Mouse (Mus musculus): ENCODE measurements around the gene Notum.
A peak's percentile ranks its signal among the peaks of the same experiment; 100 is the strongest.

DNA sequence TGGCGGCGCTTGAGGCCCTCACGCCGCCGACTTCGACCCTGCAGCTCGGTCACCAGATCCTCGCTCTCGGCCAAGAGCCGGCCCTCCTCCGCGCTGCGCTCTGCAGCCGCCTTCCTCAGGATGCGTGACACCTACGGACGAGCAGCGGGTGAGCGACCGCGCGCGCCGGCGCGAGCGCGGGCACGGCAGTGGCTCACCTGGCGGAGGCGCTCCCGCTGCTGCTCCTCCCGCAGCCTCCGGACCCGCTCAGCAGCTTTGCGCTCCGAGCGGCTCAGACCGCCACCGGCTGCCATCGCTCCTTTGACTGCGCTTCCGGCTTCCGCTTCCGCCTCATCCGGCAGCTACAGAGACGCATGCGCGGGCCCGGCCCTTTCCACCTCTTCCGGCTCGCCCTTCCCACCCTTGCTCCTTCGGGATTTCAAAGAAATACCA is 36.3 kb downstream of the Notum start:
- TF ChIP-seq CEBPB (IDR thresholded peaks at IDR 0.05; ENCODE audit: insufficient read depth, poor library complexity, severe bottlenecking) (no peak), MYOG (IDR thresholded peaks at IDR 0.05; ENCODE audit: control insufficient read depth in 1 of 3, insufficient read depth in 1 of 3, insufficient read length in 2 of 3, low read depth in 2 of 3) (no peak), USF1 (IDR thresholded peaks at IDR 0.05; ENCODE audit: low read depth) (no peak), TCF12 (IDR thresholded peaks at IDR 0.05; ENCODE audit: insufficient read depth, poor library complexity, severe bottlenecking) (no peak), POLR2A (IDR thresholded peaks at IDR 0.05; ENCODE audit: insufficient read length, low read depth) (peak; percentile 69), MAX (IDR thresholded peaks at IDR 0.05; ENCODE audit: low read depth) (no peak), MYOD1 (IDR thresholded peaks at IDR 0.05; ENCODE audit: control insufficient read depth in 1 of 3, insufficient read length in 2 of 3, low read depth in 2 of 3) (no peak), POLR2AphosphoS2 (IDR thresholded peaks at IDR 0.05; ENCODE audit: insufficient read length, low read depth) (peak; percentile 95), E2F4 (IDR thresholded peaks at IDR 0.05; ENCODE audit: insufficient read depth) (no peak), REST (IDR thresholded peaks at IDR 0.05; ENCODE audit: insufficient read depth, insufficient read length) (no peak), SRF (IDR thresholded peaks at IDR 0.05; ENCODE audit: control insufficient read depth, insufficient read length, low read depth) (no peak)

All from myocyte (in vitro differentiated cells).